Mouse (Mus musculus): ENCODE results near the gene Rela. TPM values are rescaled to one million over a fixed set of nuclear protein-coding genes. Genes with fewer than 3 reads are reported as not detected.
"Not testable (repeated sequence)": the region's sequence is repeated elsewhere in the genome, so short reads cannot be mapped to it uniquely, and the experiment has no call there.

Rela gene
- polyA plus RNA-seq, 1 experiment from 2014 or later: 39.6 TPM

GRCm38 (mm10) chr19:5686437-5686836 is 49.2 kb downstream of the Rela start:
- H3K27me3 ChIP-seq (ENCODE audit: low read depth, poor library complexity, severe bottlenecking): no peaks in the 10 kb centered on the region
- no peak overlapping the region for H3K4me3 ChIP-seq
- peaks cover 77% of the 10 kb centered on the region for H3K36me3 ChIP-seq
- H3K27ac ChIP-seq: no peak overlapping the region
- DNase-seq (ENCODE audit: low spot score): no peak
- no peaks in the 10 kb centered on the region for H3K9me3 ChIP-seq (replicated peaks)
- 90% methylated on average over 13 of the region's 13 CpGs for WGBS
- H3K4me1 ChIP-seq: peaks cover 34% of the 10 kb centered on the region

GRCm38 (mm10) chr19:5686954-5687353 is 49.7 kb downstream of the Rela start:
- H3K4me3 ChIP-seq: peak overlapping the region; percentile 82
- 95% methylated on average over 12 of the region's 12 CpGs for WGBS
- H3K36me3 ChIP-seq: peaks cover 77% of the 10 kb centered on the region
- DNase-seq (ENCODE audit: low spot score); H3K27ac ChIP-seq; H3K9me3 ChIP-seq (replicated peaks); H3K27me3 ChIP-seq (ENCODE audit: low read depth, poor library complexity, severe bottlenecking): not testable (repeated sequence)
- peaks cover 39% of the 10 kb centered on the region for H3K4me1 ChIP-seq

- Histone ChIP-seq H3K27ac (peak overlapping the region; percentile 91), H3K4me3 (peak overlapping the region; percentile 82), H3K9me3 (replicated peaks) (no peaks in the 10 kb centered on the region), H3K4me1 (peaks cover 47% of the 10 kb centered on the region), H3K27me3 (ENCODE audit: low read depth, poor library complexity, severe bottlenecking) (no peaks in the 10 kb centered on the region), H3K36me3 (peaks cover 77% of the 10 kb centered on the region)
- no peak for DNase-seq (ENCODE audit: low spot score)
- WGBS: 26% methylated on average over 9 of the region's 9 CpGs
Measured at GRCm38 (mm10) chr19:5687738-5688137, 50.5 kb downstream of the Rela start.

GRCm38 (mm10) chr19:5688200-5689087 is 51.2 kb downstream of the Rela start, which contains the start of the genes Map3k11 and Pcnx3:
Map3k11 (plus strand) TSS chr19:5688742.
Pcnx3 (minus strand) TSS chr19:5688908.
- Histone ChIP-seq H3K9me3 (replicated peaks) (no peaks in the 10 kb centered on the region), H3K27ac (peak within 1 kb of the TSS; percentile 91), H3K27me3 (ENCODE audit: low read depth, poor library complexity, severe bottlenecking) (no peaks in the 10 kb centered on the region), H3K4me3 (peak within 1 kb of the TSS; percentile 82), H3K4me1 (peaks cover 54% of the 10 kb centered on the region), H3K36me3 (peaks cover 77% of the 10 kb centered on the region)
- DNase-seq (ENCODE audit: low spot score): peak; percentile 96
- WGBS: under 1% methylated on average over 69 of the region's 69 CpGs

- Histone ChIP-seq H3K27me3 (ENCODE audit: low read depth, poor library complexity, severe bottlenecking) (no peaks in the 10 kb centered on the region), H3K4me1 (peaks cover 59% of the 10 kb centered on the region), H3K9me3 (replicated peaks) (no peaks in the 10 kb centered on the region), H3K27ac (peak overlapping the region; percentile 91), H3K4me3 (peak overlapping the region; percentile 82), H3K36me3 (peaks cover 77% of the 10 kb centered on the region)
- under 1% methylated on average over 7 of the region's 7 CpGs for WGBS
- DNase-seq (ENCODE audit: low spot score): no peak
Measured at GRCm38 (mm10) chr19:5689088-5689428, 51.8 kb downstream of the Rela start.

- Histone ChIP-seq H3K27me3 (ENCODE audit: low read depth, poor library complexity, severe bottlenecking) (peaks cover 5% of the 10 kb centered on the region), H3K36me3 (peaks cover 77% of the 10 kb centered on the region), H3K4me1 (peaks cover 59% of the 10 kb centered on the region), H3K4me3 (peak overlapping the region; percentile 82), H3K9me3 (replicated peaks) (no peaks in the 10 kb centered on the region), H3K27ac (peak overlapping the region; percentile 91)
- peak; percentile 85 for DNase-seq (ENCODE audit: low spot score)
- 12% methylated on average over 42 of the region's 42 CpGs for WGBS
Measured at GRCm38 (mm10) chr19:5689565-5690342, 52.5 kb downstream of the Rela start.

- H3K36me3 ChIP-seq: peaks cover 77% of the 10 kb centered on the region
- DNase-seq (ENCODE audit: low spot score): no peak
- WGBS: 78% methylated on average over 15 of the region's 15 CpGs
Measured at GRCm38 (mm10) chr19:5690343-5690735, 53.1 kb downstream of the Rela start.

GRCm38 (mm10) chr19:5691601-5692000 is 54.3 kb downstream of the Rela start:
- peak overlapping the region; percentile 75; the same call in 1 of the 2 replicates for H3K27ac ChIP-seq
- H3K4me1 ChIP-seq: peaks cover 77% of the 10 kb centered on the region
- 86% methylated on average over 5 of the region's 5 CpGs for WGBS

More at GRCm38 (mm10) chr19:5690343-5690735, 53.1 kb downstream of the Rela start:
- Histone ChIP-seq H3K27ac (peak overlapping the region; percentile 91), H3K27me3 (ENCODE audit: low read depth, poor library complexity, severe bottlenecking) (peaks cover 11% of the 10 kb centered on the region), H3K4me1 (peaks cover 64% of the 10 kb centered on the region), H3K4me3 (peak overlapping the region; percentile 82), H3K9me3 (replicated peaks) (no peaks in the 10 kb centered on the region)

GRCm38 (mm10) chr19:5692086-5692912 is 55.0 kb downstream of the Rela start:
- DNase-seq (ENCODE audit: low spot score): no peak
- Histone ChIP-seq H3K4me1 (peaks cover 72% of the 10 kb centered on the region), H3K4me3 (peak overlapping the region; percentile 82), H3K36me3 (peaks cover 78% of the 10 kb centered on the region), H3K27me3 (ENCODE audit: low read depth, poor library complexity, severe bottlenecking) (peaks cover 14% of the 10 kb centered on the region), H3K9me3 (replicated peaks) (no peaks in the 10 kb centered on the region), H3K27ac (peak overlapping the region; percentile 75)
- WGBS: 85% methylated on average over 10 of the region's 10 CpGs

More at GRCm38 (mm10) chr19:5691601-5692000, 54.3 kb downstream of the Rela start:
- H3K36me3 ChIP-seq: peaks cover 77% of the 10 kb centered on the region
- peak overlapping the region; percentile 82 for H3K4me3 ChIP-seq
- peaks cover 14% of the 10 kb centered on the region for H3K27me3 ChIP-seq (ENCODE audit: low read depth, poor library complexity, severe bottlenecking)
- no peaks in the 10 kb centered on the region for H3K9me3 ChIP-seq (replicated peaks)
- DNase-seq (ENCODE audit: low spot score): no peak

GRCm38 (mm10) chr19:5692913-5693396 is 55.7 kb downstream of the Rela start:
- no peak for DNase-seq (ENCODE audit: low spot score)
- WGBS: 83% methylated on average over 10 of the region's 10 CpGs
- Histone ChIP-seq H3K9me3 (replicated peaks) (no peaks in the 10 kb centered on the region), H3K4me1 (peaks cover 65% of the 10 kb centered on the region), H3K36me3 (peaks cover 83% of the 10 kb centered on the region), H3K27me3 (ENCODE audit: low read depth, poor library complexity, severe bottlenecking) (peaks cover 14% of the 10 kb centered on the region), H3K27ac (peak overlapping the region; percentile 75), H3K4me3 (peak overlapping the region; percentile 82)

- WGBS: 88% methylated on average over 6 of the region's 6 CpGs
- Histone ChIP-seq H3K27ac (no peak overlapping the region), H3K27me3 (ENCODE audit: low read depth, poor library complexity, severe bottlenecking) (peaks cover 14% of the 10 kb centered on the region), H3K4me3 (peak overlapping the region; percentile 82; the same call in 1 of the 2 replicates), H3K4me1 (peaks cover 59% of the 10 kb centered on the region), H3K36me3 (peaks cover 89% of the 10 kb centered on the region), H3K9me3 (replicated peaks) (no peaks in the 10 kb centered on the region)
- no peak for DNase-seq (ENCODE audit: low spot score)
Measured at GRCm38 (mm10) chr19:5693801-5694200, 56.5 kb downstream of the Rela start.

Measured in limb, embryonic 10.5 days (tissue).